Mouse (Mus musculus) forebrain, embryonic 10.5 days (tissue): ENCODE results near the gene Gm17490. TPM values are rescaled to one million over a fixed set of nuclear protein-coding genes. Genes with fewer than 3 reads are reported as not detected.

Experiments used
- DNase-seq: peaks from one replicate; pipeline ENCODE4 v3.0.0-alpha.2; 2017; ENCODE audit warnings: low spot score; ENCODE audit errors: extremely low spot score
- H3K27ac ChIP-seq: fragments of 300-500 bp; sonication (generic); 2 replicates; pipeline ENCODE4 v1.5.1; 2016; ENCODE audit warnings: mild to moderate bottlenecking
- H3K27me3 ChIP-seq: fragments of 300-500 bp; sonication (generic); 2 replicates; pipeline ENCODE4 v1.6.1; 2016; ENCODE audit warnings: mild to moderate bottlenecking; ENCODE audit not compliant: poor library complexity, severe bottlenecking
- H3K36me3 ChIP-seq: fragments of 300-500 bp; sonication (generic); replicated peaks from 2 replicates; pipeline ENCODE4 v1.6.1; 2016; ENCODE audit warnings: mild to moderate bottlenecking, moderate library complexity
- H3K4me1 ChIP-seq: fragments of 300-500 bp; sonication (generic); 2 replicates; pipeline ENCODE4 v1.6.1; 2016
- H3K4me3 ChIP-seq: fragments of 300-500 bp; sonication (generic); 2 replicates; pipeline ENCODE4 v1.5.1; 2016; ENCODE audit warnings: mild to moderate bottlenecking, moderate library complexity
- H3K9me3 ChIP-seq: fragments of 300-500 bp; sonication (generic); 2 replicates; pipeline ENCODE4 v1.6.1; 2016; ENCODE audit warnings: mild to moderate bottlenecking, moderate library complexity
- WGBS: fragments of 180-500 bp; shearing (Covaris S2); methylation state at CpG from one replicate; pipeline ENCODE4 v1.1.7; 2016; 5-methylcytosine and 5-hydroxymethylcytosine counted together
- polyA plus RNA-seq: library from polyadenylated mRNA; unstranded; fragments of >200 nt; fragmentation: Nextera tagmentation; extraction: Ambion mirVana; gene quantifications from 2 replicates; pipeline ENCODE4 v1.2.1, GENCODE M21; 2016

Gm17490 gene
- polyA plus RNA-seq, result not detected in 2 replicates

DNA sequence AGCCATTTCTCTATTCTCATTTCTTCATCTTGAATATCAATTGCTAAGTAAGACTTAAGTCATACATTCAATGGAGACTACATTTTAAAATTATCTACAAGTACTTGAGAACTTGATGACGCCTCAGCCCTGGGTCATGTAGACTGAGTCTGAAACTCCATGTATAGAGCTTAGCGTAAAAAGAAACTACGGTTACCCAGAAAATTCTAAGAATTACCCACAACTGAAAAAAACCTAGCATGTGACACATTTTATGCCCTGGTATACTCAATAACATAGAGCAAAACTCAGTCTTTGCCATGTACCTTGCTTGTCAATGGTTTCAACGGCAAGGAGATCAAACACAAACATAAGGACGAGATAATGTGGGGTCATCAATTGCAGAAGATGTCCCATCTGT lies at the start of gene Gm17490:
Gm17490 (minus strand) TSS at position 375 of the 400 bp plus-strand sequence.
- no peaks in the 10 kb centered on the region for H3K9me3 ChIP-seq
- WGBS, result 91% methylated on average over 5 of the region's 5 CpGs
- no peak within 1 kb of the TSS for H3K27ac ChIP-seq
- DNase-seq, result no peak
- no peaks in the 10 kb centered on the region for H3K27me3 ChIP-seq
- no peaks in the 10 kb centered on the region for H3K4me1 ChIP-seq
- H3K4me3 ChIP-seq, result no peak within 1 kb of the TSS
- H3K36me3 ChIP-seq, result no peaks in the 10 kb centered on the region

- Histone ChIP-seq H3K4me1 (no peaks in the 10 kb centered on the region), H3K36me3 (no peaks in the 10 kb centered on the region), H3K9me3 (peaks cover 8% of the 10 kb centered on the region; the same call in 1 of the 2 replicates), H3K27me3 (no peaks in the 10 kb centered on the region), H3K27ac (no peak overlapping the region), H3K4me3 (no peak overlapping the region)
- WGBS, result 22% methylated on average over 3 of the region's 3 CpGs
- DNase-seq, result no peak
Measured at GRCm38 (mm10) chr2:11672144-11672543, 46.1 kb upstream of the Gm17490 start.

GRCm38 (mm10) chr2:11665326-11665725 lies 39.3 kb upstream of the Gm17490 start:
- no peak overlapping the region for H3K4me3 ChIP-seq
- 86% methylated on average over 3 of the region's 3 CpGs for WGBS

DNA sequence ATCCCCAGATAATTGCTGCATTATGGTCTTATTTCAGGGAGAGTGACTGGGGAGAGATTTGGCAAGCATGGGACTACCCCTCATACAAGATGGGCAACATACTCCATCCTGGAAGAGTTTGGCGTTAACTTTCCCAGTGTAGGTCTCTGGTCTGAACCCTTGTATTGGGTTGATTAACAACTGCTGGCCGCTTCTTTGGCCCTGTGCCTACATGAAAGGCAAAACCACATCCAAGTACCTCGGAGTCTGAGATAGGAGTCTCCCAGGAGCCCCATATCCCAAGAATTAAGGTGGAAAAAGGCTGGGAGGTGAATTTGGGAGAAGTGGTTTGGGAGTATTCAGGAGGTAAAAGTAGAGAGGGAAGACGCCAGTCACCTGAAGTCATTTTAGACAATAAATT lies 38.7 kb upstream of the Gm17490 start:
- 91% methylated on average over 4 of the region's 4 CpGs for WGBS
- no peaks in the 10 kb centered on the region; the same call in 1 of the 2 replicates for H3K9me3 ChIP-seq
- H3K4me3 ChIP-seq, result no peak overlapping the region
- no peaks in the 10 kb centered on the region for H3K36me3 ChIP-seq
- no peaks in the 10 kb centered on the region for H3K27me3 ChIP-seq
- peaks cover 5% of the 10 kb centered on the region; the same call in 1 of the 2 replicates for H3K4me1 ChIP-seq
- DNase-seq, result no peak
- H3K27ac ChIP-seq, result no peak overlapping the region

More at GRCm38 (mm10) chr2:11665326-11665725, 39.3 kb upstream of the Gm17490 start:
- Histone ChIP-seq H3K4me1 (peaks cover 5% of the 10 kb centered on the region; the same call in 1 of the 2 replicates), H3K27ac (no peak overlapping the region), H3K27me3 (no peaks in the 10 kb centered on the region), H3K36me3 (no peaks in the 10 kb centered on the region), H3K9me3 (no peaks in the 10 kb centered on the region; the same call in 1 of the 2 replicates)
- DNase-seq, result no peak

DNA sequence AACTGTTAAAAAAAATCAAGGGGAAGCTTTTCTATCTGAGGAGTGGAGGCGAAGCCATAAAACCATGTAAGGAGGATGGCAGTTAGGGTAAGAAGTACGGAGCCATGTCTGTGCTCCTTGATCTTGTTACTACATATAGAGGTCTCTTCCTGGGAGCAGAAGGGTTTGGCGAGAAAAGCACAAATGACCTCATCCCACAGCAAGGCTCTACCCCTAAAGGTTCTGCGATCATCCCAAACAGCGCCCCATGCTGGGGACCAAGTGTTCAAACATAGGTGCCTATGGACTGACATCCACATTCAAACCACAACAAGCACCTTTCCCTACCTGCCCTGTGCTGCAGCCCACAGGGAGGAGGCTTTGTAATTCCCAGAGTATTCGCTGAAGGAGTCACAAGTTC lies 38.3 kb upstream of the Gm17490 start:
- WGBS, result 50% methylated on average over 6 of the region's 6 CpGs
- DNase-seq, result no peak

DNA sequence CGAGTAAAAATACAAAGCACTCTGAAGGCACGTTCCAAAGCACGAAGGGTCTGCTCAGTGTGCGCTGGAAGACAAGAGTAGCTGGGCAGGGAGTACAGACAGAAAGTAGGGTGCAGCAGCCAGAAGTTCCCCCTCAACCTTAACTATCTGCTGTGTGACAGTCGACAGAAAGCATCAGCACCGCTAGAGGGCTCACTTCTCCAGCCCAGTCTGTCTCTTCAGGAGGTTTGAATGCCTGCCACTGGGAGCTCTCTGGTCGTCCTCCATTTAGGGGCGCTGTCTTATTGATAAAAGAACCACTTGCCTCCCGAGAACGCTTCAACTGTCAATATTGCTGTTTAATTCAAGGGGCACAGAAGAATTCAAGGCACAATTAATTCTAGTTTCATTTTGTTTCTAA lies 37.9 kb upstream of the Gm17490 start:
- Histone ChIP-seq H3K27ac (no peak overlapping the region), H3K27me3 (no peaks in the 10 kb centered on the region), H3K4me1 (peaks cover 10% of the 10 kb centered on the region), H3K9me3 (no peaks in the 10 kb centered on the region; the same call in 1 of the 2 replicates), H3K4me3 (peak overlapping the region; percentile 31), H3K36me3 (no peaks in the 10 kb centered on the region)
- 4% methylated on average over 10 of the region's 10 CpGs for WGBS
- peak; percentile 61 for DNase-seq

More for the DNA sequence above, 38.3 kb upstream of the Gm17490 start:
- no peaks in the 10 kb centered on the region for H3K27me3 ChIP-seq
- H3K27ac ChIP-seq, result no peak overlapping the region
- peak overlapping the region; percentile 31 for H3K4me3 ChIP-seq
- H3K9me3 ChIP-seq, result no peaks in the 10 kb centered on the region; the same call in 1 of the 2 replicates
- peaks cover 8% of the 10 kb centered on the region for H3K4me1 ChIP-seq
- no peaks in the 10 kb centered on the region for H3K36me3 ChIP-seq

DNA sequence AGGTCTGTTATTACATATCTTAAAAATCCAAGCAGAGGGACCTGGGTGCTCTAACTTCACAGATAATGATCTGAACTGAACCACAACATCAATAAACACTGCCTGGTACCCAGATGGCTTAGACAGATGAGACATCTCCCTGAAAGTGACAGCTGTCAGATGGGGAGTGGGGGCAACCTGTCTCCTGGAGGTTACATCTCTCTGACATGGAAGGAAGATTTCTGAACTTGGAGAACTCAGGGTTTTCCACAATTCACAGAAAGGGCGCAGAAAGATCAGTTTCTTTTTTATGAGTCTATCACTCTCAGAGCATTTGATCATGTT lies 36.8 kb upstream of the Gm17490 start:
- Histone ChIP-seq H3K9me3 (no peaks in the 10 kb centered on the region; the same call in 1 of the 2 replicates), H3K4me1 (peaks cover 10% of the 10 kb centered on the region), H3K36me3 (no peaks in the 10 kb centered on the region), H3K4me3 (no peak overlapping the region), H3K27me3 (no peaks in the 10 kb centered on the region), H3K27ac (no peak overlapping the region)
- no peak for DNase-seq
- 100% methylated on average over 1 of the region's 1 CpGs for WGBS

DNA sequence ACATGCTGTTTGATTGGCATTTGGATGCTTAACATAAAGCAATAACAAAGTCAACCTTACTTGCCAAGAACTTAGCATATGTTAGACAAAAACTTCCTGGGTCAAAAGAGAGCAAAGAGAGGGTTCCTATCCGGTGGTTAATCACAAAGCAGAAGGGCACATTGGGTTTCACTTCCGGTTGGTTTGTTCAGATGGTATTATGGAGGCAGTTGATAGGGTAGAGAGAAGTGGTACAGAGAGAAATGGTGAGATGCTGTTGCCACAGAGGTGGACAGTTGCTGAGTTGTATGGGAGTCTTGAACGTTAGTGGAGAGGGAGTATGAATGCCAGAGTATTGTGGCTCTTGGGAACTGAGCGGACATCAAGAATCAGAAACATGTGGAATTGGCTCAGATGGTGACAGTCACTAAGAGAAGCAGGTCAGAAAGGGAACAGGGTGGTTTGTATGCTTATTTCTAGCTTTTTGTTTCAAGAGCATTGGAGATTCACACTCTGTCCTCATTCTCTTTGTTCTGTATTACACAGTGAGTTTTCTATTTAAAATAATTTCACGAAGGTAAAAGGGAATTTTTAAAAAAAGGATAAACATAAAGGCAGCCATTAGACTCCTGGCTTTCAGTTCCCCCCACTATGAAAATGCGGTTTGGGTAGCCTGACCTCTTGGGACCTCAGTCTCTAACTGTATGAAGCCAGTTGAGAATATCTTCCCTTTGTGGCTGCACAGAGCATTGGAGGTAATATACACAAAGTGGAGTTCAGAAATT lies 36.3 kb upstream of the Gm17490 start:
- Histone ChIP-seq H3K36me3 (no peaks in the 10 kb centered on the region), H3K4me3 (no peak overlapping the region), H3K27me3 (no peaks in the 10 kb centered on the region), H3K9me3 (no peaks in the 10 kb centered on the region; the same call in 1 of the 2 replicates), H3K27ac (no peak overlapping the region), H3K4me1 (peaks cover 10% of the 10 kb centered on the region)
- no peak for DNase-seq
- 85% methylated on average over 6 of the region's 6 CpGs for WGBS

DNA sequence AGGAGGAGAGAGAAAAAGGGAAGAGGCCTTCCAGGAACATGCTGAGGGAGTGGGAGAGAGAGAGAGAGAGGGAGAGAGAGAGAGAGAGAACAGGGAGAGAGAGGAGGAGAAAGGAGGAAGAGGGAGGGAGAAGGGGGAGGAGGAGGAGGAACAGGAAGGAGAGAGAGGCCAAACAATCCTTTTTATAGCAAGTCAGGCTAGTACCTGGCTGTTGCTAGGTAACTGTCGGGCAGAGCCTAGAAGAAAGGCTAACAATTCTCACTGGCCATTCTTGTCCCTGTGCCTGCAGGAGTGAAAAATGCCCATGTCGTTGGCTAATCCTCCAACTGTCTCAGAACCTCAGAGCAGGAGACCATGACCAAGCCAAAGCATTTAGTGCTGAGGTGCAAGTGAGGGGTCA lies 33.2 kb upstream of the Gm17490 start:
- DNase-seq, result no peak
- Histone ChIP-seq H3K9me3 (no peaks in the 10 kb centered on the region), H3K27ac (no peak overlapping the region), H3K4me3 (no peak overlapping the region), H3K27me3 (no peaks in the 10 kb centered on the region), H3K36me3 (no peaks in the 10 kb centered on the region), H3K4me1 (peaks cover 9% of the 10 kb centered on the region)
- 53% methylated on average over 2 of the region's 2 CpGs for WGBS

DNA sequence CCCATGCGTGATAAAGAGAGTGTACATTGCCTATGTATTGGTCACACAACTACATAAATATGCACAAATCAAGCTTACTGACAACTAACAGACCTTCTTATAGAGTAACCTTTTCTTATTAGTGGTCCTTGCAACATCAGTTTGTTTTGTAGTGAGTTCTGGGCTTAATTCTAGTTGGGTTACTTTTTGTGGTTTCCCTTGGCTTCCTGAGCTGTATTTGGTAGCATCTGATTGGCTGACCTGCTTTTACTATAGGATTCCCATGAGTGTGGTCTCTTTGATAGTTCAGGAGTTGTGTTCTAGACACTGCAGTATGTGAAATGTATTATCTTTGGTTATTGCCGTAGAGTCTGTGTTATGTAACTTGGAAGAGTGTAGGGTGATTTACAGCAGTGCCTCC lies 31.5 kb upstream of the Gm17490 start:
- DNase-seq, result no peak
- Histone ChIP-seq H3K36me3 (no peaks in the 10 kb centered on the region), H3K27ac (no peak overlapping the region), H3K9me3 (no peaks in the 10 kb centered on the region), H3K4me1 (peaks cover 5% of the 10 kb centered on the region; the same call in 1 of the 2 replicates), H3K27me3 (no peaks in the 10 kb centered on the region), H3K4me3 (no peak overlapping the region)
- 93% methylated on average over 2 of the region's 2 CpGs for WGBS

- whole genome bisulfite sequencing, result 81% methylated on average over 9 of the region's 9 CpGs
Measured at GRCm38 (mm10) chr2:11654990-11655931, 29.2 kb upstream of the Gm17490 start.

DNA sequence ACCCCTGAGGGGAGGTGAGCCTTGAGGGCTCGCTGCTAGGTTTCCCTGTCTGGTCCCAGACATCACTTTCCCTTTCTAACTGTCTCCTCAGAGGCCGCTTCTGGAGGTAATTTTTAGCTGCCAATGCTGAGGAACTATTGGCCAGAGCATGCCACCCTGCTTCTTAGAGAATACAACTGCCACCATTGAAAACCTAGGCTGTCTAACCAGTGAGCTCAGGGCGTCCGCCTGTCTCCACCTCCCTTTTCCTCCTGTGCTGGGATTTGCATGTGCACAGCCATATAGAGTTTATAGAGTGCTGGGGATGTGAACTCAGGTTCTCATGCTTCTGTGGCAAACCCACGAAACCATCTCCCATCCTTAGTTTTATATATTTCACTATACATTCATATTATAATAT lies 27.7 kb upstream of the Gm17490 start:
- Histone ChIP-seq H3K4me1 (no peaks in the 10 kb centered on the region), H3K27ac (no peak overlapping the region), H3K27me3 (no peaks in the 10 kb centered on the region), H3K36me3 (no peaks in the 10 kb centered on the region), H3K9me3 (no peaks in the 10 kb centered on the region), H3K4me3 (no peak overlapping the region)
- 83% methylated on average over 5 of the region's 5 CpGs for WGBS
- no peak for DNase-seq

More at GRCm38 (mm10) chr2:11654990-11655931, 29.2 kb upstream of the Gm17490 start:
- no peaks in the 10 kb centered on the region for H3K36me3 ChIP-seq
- no peak for DNase-seq
- H3K4me1 ChIP-seq, result peaks cover 5% of the 10 kb centered on the region; the same call in 1 of the 2 replicates
- no peaks in the 10 kb centered on the region for H3K27me3 ChIP-seq
- no peak overlapping the region for H3K4me3 ChIP-seq
- no peaks in the 10 kb centered on the region for H3K9me3 ChIP-seq
- H3K27ac ChIP-seq, result no peak overlapping the region
